Mouse (Mus musculus) ES-E14 (cell line): ENCODE measurements around the gene Gtf3c3. TPM values are rescaled to one million over a fixed set of nuclear protein-coding genes. Genes with fewer than 3 reads are reported as not detected.

ENCODE experiments used
- DNase-seq: peaks from one replicate; pipeline ENCODE4 v3.0.0-alpha.2; 2013; ENCODE audit warnings: low read depth, low spot score
- H3K27ac ChIP-seq: 2 replicates; pipeline ENCODE4 v1.5.1; 2012; ENCODE audit warnings: low read depth, mild to moderate bottlenecking, low read length, moderate library complexity, mixed read lengths; ENCODE audit not compliant: poor library complexity, insufficient read depth, severe bottlenecking
- H3K36me3 ChIP-seq: 2 replicates; pipeline ENCODE4 v1.6.1; 2012; ENCODE audit warnings: mild to moderate bottlenecking, low read length, moderate library complexity, mixed read lengths; ENCODE audit not compliant: control insufficient read depth, poor library complexity, insufficient read depth, severe bottlenecking
- H3K4me1 ChIP-seq, 2 experiments: fragments of 150-350 bp in 1 of 2; sonication (generic) in 1 of 2; 2 replicates each; pipeline ENCODE4 v1.6.1; 2012; ENCODE audit warnings: low read length in 2 of 2, mild to moderate bottlenecking in 1 of 2, mixed read lengths in 1 of 2; ENCODE audit not compliant: control insufficient read depth in 2 of 2, insufficient read depth in 2 of 2, poor library complexity in 1 of 2
- H3K4me3 ChIP-seq, 2 experiments: fragments of 150-350 bp in 1 of 2; sonication (generic) in 1 of 2; 2 replicates each; pipeline ENCODE4 v1.5.1; 2012; ENCODE audit warnings: low read length in 2 of 2, low read depth in 1 of 2, mild to moderate bottlenecking in 1 of 2, mixed read lengths in 1 of 2; ENCODE audit not compliant: insufficient read depth in 1 of 2, poor library complexity in 1 of 2, severe bottlenecking in 1 of 2
- H3K9ac ChIP-seq: 2 replicates; pipeline ENCODE4 v1.6.1; 2012; ENCODE audit warnings: low read depth, mild to moderate bottlenecking, low read length, mixed read lengths; ENCODE audit not compliant: poor library complexity, insufficient read depth, severe bottlenecking
- H3K9me3 ChIP-seq: fragments of 150-350 bp; sonication (generic); 2 replicates; pipeline ENCODE4 v1.6.1; 2012; ENCODE audit warnings: low read depth, mild to moderate bottlenecking, low read length; ENCODE audit not compliant: control insufficient read depth, insufficient read depth
- CHD2 ChIP-seq: IDR thresholded peaks from 2 replicates; pipeline ENCODE4 v1.6.1; 2014; ENCODE audit warnings: mild to moderate bottlenecking, low read depth, low read length, inconsistent platforms
- HCFC1 ChIP-seq: IDR thresholded peaks from 2 replicates; pipeline ENCODE4 v1.6.1; 2012; ENCODE audit warnings: low read length, inconsistent platforms, borderline replicate concordance; ENCODE audit not compliant: insufficient read depth
- MAFK ChIP-seq: IDR thresholded peaks from 2 replicates; pipeline ENCODE4 v1.6.1; 2014; ENCODE audit warnings: mild to moderate bottlenecking, low read depth, low read length, inconsistent platforms; ENCODE audit not compliant: insufficient read depth
- ZC3H11A ChIP-seq: IDR thresholded peaks from 2 replicates; pipeline ENCODE4 v1.6.1; 2012; ENCODE audit warnings: low read depth, mild to moderate bottlenecking, inconsistent platforms, low read length, borderline replicate concordance
- ZNF384 ChIP-seq: IDR thresholded peaks from 2 replicates; pipeline ENCODE4 v1.6.1; 2012; ENCODE audit warnings: low read depth, low read length, inconsistent platforms
- in situ Hi-C, 2 experiments: fragments of 600-800 bp; cut with MboI; formaldehyde crosslinking; loops; one replicate each; pipeline ENCODE4 v1.15.1; 2025; ENCODE audit warnings: low sequenced_read_pairs in 2 of 2, inconsistent platforms in 1 of 2; ENCODE audit not compliant: unreplicated experiment in 2 of 2
- total RNA-seq: library from RNA; depleted of rRNA; stranded (reverse); fragments of 300-350 nt; gene quantifications from 2 replicates; pipeline ENCODE4 v1.2.3, GENCODE M21; 2012; rRNA removed

The Gtf3c3 gene
- total RNA-seq: 23.0 and 29.9 TPM in 2 replicates

DNA sequence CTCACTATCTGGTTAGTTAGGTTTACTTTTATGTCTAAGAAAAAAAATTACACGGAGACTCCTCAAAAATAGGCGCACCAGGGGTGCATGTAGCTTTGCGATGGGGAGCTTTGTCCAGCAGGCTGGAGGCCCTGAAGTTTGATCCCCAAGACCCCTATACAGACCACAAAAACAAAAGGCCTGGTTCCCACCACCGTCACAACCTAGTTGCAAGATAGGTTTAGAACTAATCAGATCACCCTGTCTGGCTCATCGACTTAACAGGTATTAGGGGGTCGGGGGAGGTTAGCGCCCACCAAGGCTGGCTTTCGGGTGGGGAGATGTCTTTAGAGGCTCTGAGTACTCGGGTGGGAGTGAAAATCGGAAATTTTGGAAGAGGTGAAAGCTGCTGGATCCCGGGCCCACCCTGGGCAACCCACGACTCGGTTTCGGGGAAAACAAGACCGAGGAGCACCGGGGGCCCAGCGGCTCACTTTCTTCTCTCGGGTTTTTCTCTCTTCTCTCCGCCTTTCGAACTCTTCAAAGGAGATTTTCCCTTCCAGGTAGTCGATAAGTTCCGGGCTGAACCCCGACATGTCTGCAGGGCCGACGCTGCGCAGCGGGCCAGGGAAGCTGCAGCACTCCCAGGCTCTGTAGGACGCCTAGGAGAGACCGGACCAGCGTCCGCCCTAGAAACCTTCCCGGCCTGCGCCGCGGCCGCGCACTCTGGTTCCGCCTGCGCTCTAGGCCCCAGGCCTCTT lies at the start of gene Gtf3c3:
Gene Gtf3c3 (minus strand): TSS at position 632 of the 740 bp plus-strand sequence.
- in situ Hi-C loops: no loop called here
- peak within 1 kb of the TSS; percentile 89 to 93 for H3K4me3 ChIP-seq

DNA sequence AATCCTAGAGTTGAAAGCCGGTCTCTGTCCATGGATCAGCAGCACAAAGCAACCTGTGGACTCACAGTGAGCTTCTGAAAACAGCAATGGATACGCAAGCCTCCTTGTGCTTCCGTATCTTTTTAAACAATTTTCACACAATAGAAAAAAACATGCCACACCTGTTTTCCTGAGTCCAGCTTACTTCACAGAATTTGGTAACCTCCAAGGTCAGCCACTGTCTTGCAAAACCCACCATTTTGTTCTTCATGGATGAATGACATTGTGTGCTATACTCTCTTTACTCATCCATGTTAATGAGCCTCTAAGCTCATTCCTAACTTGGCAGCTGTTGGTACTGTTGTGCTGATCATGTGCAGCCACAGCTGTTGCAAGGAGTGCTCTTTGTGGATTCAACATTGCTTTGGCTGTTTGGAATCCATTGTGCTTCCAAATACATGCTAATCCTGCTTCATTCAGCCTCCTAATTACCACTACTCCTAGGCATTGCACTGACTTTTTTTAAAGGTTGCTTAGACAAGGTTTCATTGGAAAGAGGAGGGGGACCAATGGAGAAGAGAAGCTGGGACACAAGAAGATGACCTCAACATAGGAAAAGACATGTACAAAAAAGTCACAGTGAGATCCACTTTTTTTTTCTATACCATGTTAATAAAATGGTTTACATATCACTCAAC lies 46.1 kb upstream of the Gtf3c3 start:
- peak; percentile 94 for TF ChIP-seq ZNF384
- no peak; the same call in 1 of the 2 replicates for TF ChIP-seq MAFK
- no peak for TF ChIP-seq HCFC1
- no peak for TF ChIP-seq ZC3H11A
- TF ChIP-seq CHD2: peak; percentile 13; the same call in 1 of the 2 replicates
- Histone ChIP-seq H3K4me3 (peak overlapping the region in 1 of 2 experiments; percentile 29; a peak in 2 of 4 replicates), H3K9ac (no peak overlapping the region), H3K9me3 (no peaks in the 10 kb centered on the region), H3K27ac (peak overlapping the region; percentile 69; the same call in 1 of the 2 replicates), H3K36me3 (peaks cover 8% of the 10 kb centered on the region; the same call in 1 of the 2 replicates), H3K4me1 (peaks cover 3 to 6% of the 10 kb centered on the region in 2 experiments; a peak in 2 of 4 replicates)
- DNase-seq: peak; percentile 63
- in situ Hi-C loops: no loop called here

More for the DNA sequence above, at the start of gene Gtf3c3:
- TF ChIP-seq HCFC1 (peak; percentile 83), ZNF384 (no peak)
- peak; percentile 70 for DNase-seq
- Histone ChIP-seq H3K9ac (peak within 1 kb of the TSS; percentile 89), H3K27ac (no peak within 1 kb of the TSS), H3K4me1 (peaks cover 0 to 2% of the 10 kb centered on the region in 2 experiments; a peak in 1 of 4 replicates), H3K36me3 (no peaks in the 10 kb centered on the region), H3K9me3 (no peaks in the 10 kb centered on the region)

DNA sequence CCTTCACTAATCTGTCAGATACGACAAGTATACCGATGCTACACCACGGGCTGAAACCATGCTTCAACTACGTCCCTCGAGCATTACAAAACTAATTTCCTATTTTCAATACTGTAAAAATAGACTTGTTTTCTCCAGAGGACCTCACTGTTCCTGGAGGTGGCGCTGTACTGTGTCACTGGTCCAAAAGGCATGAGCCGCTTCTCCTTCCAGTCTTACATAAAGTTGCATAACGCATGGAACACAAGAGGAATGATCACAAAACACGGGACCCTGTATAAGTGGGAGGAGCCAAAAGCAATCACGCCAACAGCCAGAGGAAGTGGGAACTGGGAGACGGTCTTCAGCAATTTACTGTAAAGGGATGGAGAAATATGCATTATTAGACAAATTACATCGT lies 41.7 kb upstream of the Gtf3c3 start:
- TF ChIP-seq ZC3H11A (no peak), HCFC1 (no peak), CHD2 (no peak), MAFK (no peak), ZNF384 (no peak)
- Histone ChIP-seq H3K4me3 (no peak overlapping the region), H3K4me1 (peaks cover 2 to 3% of the 10 kb centered on the region in 2 experiments; a peak in 1 of 4 replicates), H3K36me3 (0 out of 2 replicates have a peak, but pooled peaks cover 2% of the 10 kb centered on the region), H3K9me3 (no peaks in the 10 kb centered on the region), H3K27ac (no peak overlapping the region), H3K9ac (no peak overlapping the region)
- no peak for DNase-seq
- in situ Hi-C loops: no loop called here

GRCm38 (mm10) chr1:54468662-54469061 lies 29.9 kb upstream of the Gtf3c3 start:
- no peaks in the 10 kb centered on the region for H3K9me3 ChIP-seq
- H3K9ac ChIP-seq: no peak overlapping the region
- H3K36me3 ChIP-seq: no peaks in the 10 kb centered on the region
- H3K27ac ChIP-seq: no peak overlapping the region
- TF ChIP-seq CHD2 (no peak), MAFK (no peak), HCFC1 (no peak), ZNF384 (no peak), ZC3H11A (no peak)
- DNase-seq: no peak
- H3K4me3 ChIP-seq: no peak overlapping the region
- no peaks in the 10 kb centered on the region for H3K4me1 ChIP-seq
- in situ Hi-C loops: no loop called here
